Mouse (Mus musculus): ENCODE results near the gene Gm12800. TPM values are rescaled to one million over a fixed set of nuclear protein-coding genes. Genes with fewer than 3 reads are reported as not detected.
A peak's percentile ranks its signal among the peaks of the same experiment; 100 is the strongest.
"Not testable (repeated sequence)": the region's sequence is repeated elsewhere in the genome, so short reads cannot be mapped to it uniquely, and the experiment has no call there.

Gene Gm12800
- total RNA-seq (2021), result not detected

- DNase-seq (ENCODE audit: low spot score in 2 of 2); intact Hi-C loops (cut with DNase I): not testable (repeated sequence)
Measured at GRCm38 (mm10) chr4:101908821-101909220, at the start of gene Gm12800. TSS of gene Gm12800 (plus strand) at chr4:101909121.

GRCm38 (mm10) chr4:101860873-101861272 lies 48.0 kb upstream of the Gm12800 start:
- DNase-seq (ENCODE audit: low spot score in 2 of 2), result peak in 1 of 2 experiments; percentile 7
- intact Hi-C loops (cut with DNase I), result no loop called here

GRCm38 (mm10) chr4:101862289-101862688 lies 46.6 kb upstream of the Gm12800 start:
- intact Hi-C loops (cut with DNase I), result no loop called here
- DNase-seq (ENCODE audit: low spot score in 2 of 2), result no peak

- intact Hi-C loops (cut with DNase I); DNase-seq (ENCODE audit: low spot score in 2 of 2): not testable (repeated sequence)
Measured at GRCm38 (mm10) chr4:101872031-101872430, 36.9 kb upstream of the Gm12800 start.

- intact Hi-C loops (cut with DNase I), result not testable (repeated sequence)
Measured at GRCm38 (mm10) chr4:101875687-101876086, 33.2 kb upstream of the Gm12800 start.

DNA sequence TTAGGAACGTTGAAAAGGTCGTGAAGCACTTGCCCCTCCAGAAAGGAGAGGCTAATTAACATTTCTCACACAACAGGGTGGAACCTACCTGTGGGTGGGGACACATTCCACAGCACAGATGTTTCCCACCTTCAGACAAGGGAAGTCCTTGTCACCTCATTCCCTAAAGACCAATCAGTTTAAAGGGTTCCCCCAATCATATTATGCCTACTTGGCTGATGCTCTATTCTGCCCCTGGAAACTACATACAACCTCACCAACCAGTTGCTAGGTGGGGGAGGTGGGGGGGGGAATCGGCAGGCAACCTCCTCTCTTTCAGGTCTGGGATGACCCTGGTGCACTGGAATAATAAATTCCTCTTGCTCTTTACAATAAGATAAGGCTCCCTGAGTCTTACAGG lies 25.3 kb upstream of the Gm12800 start:
- DNase-seq (ENCODE audit: low spot score in 2 of 2), result no peak
- intact Hi-C loops (cut with DNase I), result no loop called here

More at GRCm38 (mm10) chr4:101875687-101876086, 33.2 kb upstream of the Gm12800 start:
- DNase-seq (ENCODE audit: low spot score in 2 of 2), result not testable (repeated sequence)

DNA sequence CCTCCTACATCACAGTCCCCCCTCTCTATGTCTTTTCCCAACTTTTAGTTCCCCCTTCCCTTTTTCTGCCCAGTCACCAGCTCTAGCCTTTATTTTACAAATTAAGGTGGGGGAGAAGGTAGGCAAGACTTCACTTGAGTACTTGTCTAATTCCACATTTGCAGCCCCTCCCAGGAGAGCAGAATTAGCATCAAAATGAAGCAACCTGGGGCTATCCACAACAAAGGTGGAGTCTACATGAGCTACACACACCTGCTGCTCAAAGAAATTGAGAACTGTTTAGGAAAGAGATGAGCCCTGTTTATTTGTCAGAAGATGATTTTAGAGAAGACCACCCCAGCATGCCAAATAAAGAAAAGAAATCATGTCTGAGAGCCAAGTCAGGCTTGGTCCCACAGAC lies 19.5 kb upstream of the Gm12800 start:
- no peak for DNase-seq (ENCODE audit: low spot score in 2 of 2)
- intact Hi-C loops (cut with DNase I), result no loop called here

DNA sequence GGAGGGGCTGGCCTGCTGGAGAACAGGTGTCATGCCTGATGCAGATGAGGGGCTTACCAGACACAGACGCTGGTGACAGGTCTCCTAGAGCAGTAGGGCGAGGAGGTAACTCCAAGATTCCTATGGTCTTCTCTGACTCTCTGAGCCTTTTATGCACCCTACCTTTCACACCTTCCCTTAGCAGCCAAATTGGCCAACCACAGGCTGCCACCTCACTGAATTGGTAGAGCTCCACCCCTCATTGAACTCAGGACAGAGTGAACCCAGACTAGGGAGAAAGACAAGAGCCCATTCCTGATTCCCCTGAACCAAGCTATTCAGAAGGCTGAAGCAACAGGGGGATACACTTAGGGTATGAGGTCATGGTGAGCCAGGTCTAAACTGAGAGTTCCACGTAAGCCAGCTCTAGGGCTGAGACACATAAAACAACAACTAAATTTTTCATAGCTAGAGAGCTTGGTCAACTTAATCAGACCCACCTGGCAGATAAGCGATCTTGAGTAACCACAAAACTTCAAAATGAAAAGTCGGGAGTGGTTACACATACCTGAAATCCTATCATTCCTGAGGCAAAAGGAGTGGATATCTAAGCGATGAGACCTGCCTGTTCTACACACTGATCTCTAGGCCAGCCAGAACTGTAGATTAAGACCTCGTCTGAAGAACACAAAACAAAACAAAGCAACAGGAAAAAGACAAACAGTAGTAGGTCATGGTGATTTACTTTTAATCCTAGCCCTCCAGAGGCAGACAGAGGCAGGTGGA lies 15.1 kb upstream of the Gm12800 start, which contains the start of gene C130073F10Rik:
C130073F10Rik (minus strand) TSS at position 134 of the 765 bp plus-strand sequence.
- intact Hi-C loops (cut with DNase I), result no loop called here
- DNase-seq (ENCODE audit: low spot score in 2 of 2), result no peak

DNA sequence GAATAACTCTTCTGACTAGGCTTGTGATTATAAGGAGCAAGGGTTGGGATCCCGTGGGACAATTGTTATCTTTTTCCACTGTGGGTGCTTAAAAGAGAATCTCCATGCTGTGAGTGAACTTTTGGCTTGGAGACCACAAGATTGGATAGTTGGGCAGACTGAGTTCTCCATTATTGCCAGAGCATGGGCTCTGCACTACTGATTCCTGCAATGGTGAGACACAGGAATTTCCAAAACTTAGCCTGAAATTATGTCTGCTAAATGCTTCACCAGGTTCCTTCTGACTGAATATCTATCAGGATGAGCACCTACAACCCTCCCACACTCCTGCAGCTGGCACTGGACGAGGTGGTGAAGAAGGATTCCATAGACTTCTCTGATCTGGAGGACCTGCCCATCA lies 31.2 kb downstream of the Gm12800 start, which contains the start of gene Gm12794:
Gm12794 (plus strand) TSS at position 301 of the 400 bp plus-strand sequence.
- DNase-seq (ENCODE audit: low spot score in 2 of 2); intact Hi-C loops (cut with DNase I): not testable (repeated sequence)

Other genes starting within 250 kb of the Gm12800 start
- 1 to 10 TPM; 4.2 to 6.3 TPM for gene Lepr, start 191.7 kb upstream of the Gm12800 start, total RNA-seq (2021)
- not detected for gene B020004J07Rik, start 65.1 kb upstream of the Gm12800 start, total RNA-seq (2021)
- gene C130073F10Rik, start 15.3 kb upstream of the Gm12800 start, total RNA-seq (2021), result not detected
- gene Gm12794, start 31.3 kb downstream of the Gm12800 start, total RNA-seq (2021), result not detected
- not detected for gene Gm12790, start 71.9 kb downstream of the Gm12800 start, total RNA-seq (2021)
- not detected for gene Gm12789, start 77.5 kb downstream of the Gm12800 start, total RNA-seq (2021)
- 100 to 1,000 TPM; 129 to 140 TPM for gene Pde4b, start 178.4 kb downstream of the Gm12800 start, total RNA-seq (2021)

Data from left cerebral cortex, postnatal 36 days (tissue).